Mouse (Mus musculus): ENCODE measurements around the gene Gm49368. TPM values are rescaled to one million over a fixed set of nuclear protein-coding genes. Genes with fewer than 3 reads are reported as not detected.

The Gm49368 gene
- not detected for polyA plus RNA-seq (2014; fragmentation: Illumina TruSeq; extraction: RNeasy Lipid Tissue Mini Kit (QIAGEN cat#74804); ENCODE audit: low read depth, low replicate concordance)

DNA sequence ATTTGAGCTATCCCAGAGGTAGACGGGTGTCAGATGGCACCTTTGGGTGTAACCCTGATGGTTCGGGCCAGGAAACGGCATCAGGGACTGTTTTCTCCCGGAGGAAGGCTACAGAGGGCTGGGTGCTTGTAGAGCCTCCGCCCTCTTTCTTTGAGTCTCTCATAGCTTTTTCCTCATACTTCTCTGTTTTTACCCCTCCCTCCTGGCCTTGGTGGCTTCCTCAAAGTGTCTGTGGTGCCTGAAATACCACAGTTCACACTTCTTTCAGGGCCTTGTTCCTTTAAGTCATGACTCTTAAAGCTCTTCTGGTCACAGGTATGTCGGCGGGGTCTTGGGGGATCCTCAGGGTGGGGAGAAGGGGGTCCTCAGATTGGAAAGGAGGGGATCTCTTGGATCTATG lies at the start of gene Gm49368, which contains the start of gene Itgam:
Gene Gm49368, plus strand, starts transcription at position 228 of the 400 bp plus-strand sequence.
Gene Itgam, plus strand, starts transcription at position 185 of the 400 bp plus-strand sequence.

DNA sequence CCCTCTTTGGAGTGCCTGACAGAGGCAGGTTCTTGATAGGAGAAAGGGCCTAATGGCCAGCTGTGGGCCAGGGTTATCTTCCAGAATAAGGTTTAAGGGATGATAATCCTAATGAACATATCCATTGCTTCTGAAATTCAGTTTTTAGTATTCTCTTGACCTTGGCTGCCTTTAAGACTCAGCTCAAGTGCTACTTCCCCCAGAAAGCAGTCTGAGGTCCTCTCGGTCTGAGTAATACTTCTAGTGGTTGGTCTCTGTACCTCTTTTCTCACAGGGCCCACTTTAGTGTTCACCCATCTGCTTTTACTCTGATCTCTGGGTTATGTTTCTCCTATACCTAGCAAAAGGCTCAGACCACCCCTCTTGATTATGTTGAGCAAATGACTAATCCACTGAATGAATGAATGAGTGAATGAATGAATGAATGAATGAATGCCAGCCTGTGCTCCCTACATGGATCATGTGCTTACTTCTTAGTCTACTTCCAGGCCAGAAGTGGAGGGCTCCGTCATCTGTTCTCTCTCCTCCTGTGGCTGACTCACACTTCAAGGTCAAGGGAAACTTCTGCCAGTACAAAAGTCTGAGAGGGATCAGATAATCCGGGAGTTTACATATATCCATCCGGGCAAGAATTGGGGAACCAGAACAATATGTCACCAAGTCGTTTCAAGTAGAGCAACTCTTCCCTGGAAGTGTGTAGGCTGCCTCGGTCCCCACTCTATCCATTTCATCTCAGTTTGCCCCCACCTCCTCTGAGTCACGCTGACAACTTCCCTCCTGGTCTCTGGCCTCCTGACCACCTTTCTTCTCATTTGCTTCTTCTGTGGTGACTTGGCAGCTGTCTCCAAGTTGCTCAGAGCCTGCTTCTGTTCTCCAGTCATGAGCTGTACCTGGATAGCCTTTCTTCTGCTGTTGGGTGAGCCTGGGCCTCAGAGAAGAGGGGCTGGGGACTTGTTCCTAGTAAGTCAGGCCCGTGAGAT lies 66.5 kb downstream of the Gm49368 start, which contains the start of gene Itgax:
Gene Itgax, plus strand, starts transcription at position 807 of the 980 bp plus-strand sequence.

DNA sequence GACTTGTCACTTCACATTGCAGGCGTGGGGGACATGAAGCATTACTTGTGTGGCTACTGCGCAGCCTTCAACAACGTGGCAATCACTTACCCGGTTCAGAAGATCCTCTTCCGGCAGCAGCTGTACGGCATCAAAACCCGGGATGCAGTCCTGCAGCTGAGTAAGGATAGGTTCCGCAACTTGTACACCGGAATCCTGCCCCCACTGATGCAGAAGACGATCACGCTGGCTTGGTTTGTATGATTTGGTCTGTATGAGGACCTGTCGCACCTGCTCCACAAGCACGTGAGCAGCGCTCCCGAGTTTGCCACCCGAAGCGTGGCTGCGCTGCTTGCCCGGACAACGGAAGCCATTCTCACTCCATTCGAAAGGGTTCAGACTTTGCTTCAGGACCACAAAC lies 91.6 kb downstream of the Gm49368 start, which contains the start of gene Itgad:
Gene Itgad, plus strand, starts transcription at position 301 of the 400 bp plus-strand sequence.

Other genes with a start within 250 kb of the Gm49368 start
- gene Stx4a, start 238.4 kb upstream of the Gm49368 start, polyA plus RNA-seq (2014; fragmentation: Illumina TruSeq; extraction: RNeasy Lipid Tissue Mini Kit (QIAGEN cat#74804); ENCODE audit: low read depth, low replicate concordance) = 17.9 TPM
- 0.60 TPM for gene Stx1b, start 238.1 kb upstream of the Gm49368 start, polyA plus RNA-seq (2014; fragmentation: Illumina TruSeq; extraction: RNeasy Lipid Tissue Mini Kit (QIAGEN cat#74804); ENCODE audit: low read depth, low replicate concordance)
- gene Zfp646, start 186.5 kb upstream of the Gm49368 start, polyA plus RNA-seq (2014; fragmentation: Illumina TruSeq; extraction: RNeasy Lipid Tissue Mini Kit (QIAGEN cat#74804); ENCODE audit: low read depth, low replicate concordance) = 11.1 TPM
- gene Zfp668, start 185.9 kb upstream of the Gm49368 start, polyA plus RNA-seq (2014; fragmentation: Illumina TruSeq; extraction: RNeasy Lipid Tissue Mini Kit (QIAGEN cat#74804); ENCODE audit: low read depth, low replicate concordance) = 1.7 TPM
- gene Prss53, start 171.7 kb upstream of the Gm49368 start, polyA plus RNA-seq (2014; fragmentation: Illumina TruSeq; extraction: RNeasy Lipid Tissue Mini Kit (QIAGEN cat#74804); ENCODE audit: low read depth, low replicate concordance) = not detected
- gene Gm21974, start 167.2 kb upstream of the Gm49368 start, polyA plus RNA-seq (2014; fragmentation: Illumina TruSeq; extraction: RNeasy Lipid Tissue Mini Kit (QIAGEN cat#74804); ENCODE audit: low read depth, low replicate concordance) = not detected
- 26.8 TPM for gene Vkorc1, start 167.1 kb upstream of the Gm49368 start, polyA plus RNA-seq (2014; fragmentation: Illumina TruSeq; extraction: RNeasy Lipid Tissue Mini Kit (QIAGEN cat#74804); ENCODE audit: low read depth, low replicate concordance)
- 2.8 TPM for gene Bckdk, start 158.6 kb upstream of the Gm49368 start, polyA plus RNA-seq (2014; fragmentation: Illumina TruSeq; extraction: RNeasy Lipid Tissue Mini Kit (QIAGEN cat#74804); ENCODE audit: low read depth, low replicate concordance)
- 10.2 TPM for gene Kat8, start 150.2 kb upstream of the Gm49368 start, polyA plus RNA-seq (2014; fragmentation: Illumina TruSeq; extraction: RNeasy Lipid Tissue Mini Kit (QIAGEN cat#74804); ENCODE audit: low read depth, low replicate concordance)
- gene Prss8, start 132.6 kb upstream of the Gm49368 start, polyA plus RNA-seq (2014; fragmentation: Illumina TruSeq; extraction: RNeasy Lipid Tissue Mini Kit (QIAGEN cat#74804); ENCODE audit: low read depth, low replicate concordance) = 1.0 TPM
- not detected for gene Prss36, start 116.0 kb upstream of the Gm49368 start, polyA plus RNA-seq (2014; fragmentation: Illumina TruSeq; extraction: RNeasy Lipid Tissue Mini Kit (QIAGEN cat#74804); ENCODE audit: low read depth, low replicate concordance)
- 788 TPM for gene Fus, start 95.2 kb upstream of the Gm49368 start, polyA plus RNA-seq (2014; fragmentation: Illumina TruSeq; extraction: RNeasy Lipid Tissue Mini Kit (QIAGEN cat#74804); ENCODE audit: low read depth, low replicate concordance)
- gene Pycard, start 68.8 kb upstream of the Gm49368 start, polyA plus RNA-seq (2014; fragmentation: Illumina TruSeq; extraction: RNeasy Lipid Tissue Mini Kit (QIAGEN cat#74804); ENCODE audit: low read depth, low replicate concordance) = 99.2 TPM
- gene Trim72, start 58.7 kb upstream of the Gm49368 start, polyA plus RNA-seq (2014; fragmentation: Illumina TruSeq; extraction: RNeasy Lipid Tissue Mini Kit (QIAGEN cat#74804); ENCODE audit: low read depth, low replicate concordance) = 0.91 TPM
- gene Itgam, start within 50 bp of the Gm49368 start, polyA plus RNA-seq (2014; fragmentation: Illumina TruSeq; extraction: RNeasy Lipid Tissue Mini Kit (QIAGEN cat#74804); ENCODE audit: low read depth, low replicate concordance) = 10.1 TPM
- 2.9 TPM for gene Itgax, start 66.9 kb downstream of the Gm49368 start, polyA plus RNA-seq (2014; fragmentation: Illumina TruSeq; extraction: RNeasy Lipid Tissue Mini Kit (QIAGEN cat#74804); ENCODE audit: low read depth, low replicate concordance)
- gene Itgad, start 91.7 kb downstream of the Gm49368 start, polyA plus RNA-seq (2014; fragmentation: Illumina TruSeq; extraction: RNeasy Lipid Tissue Mini Kit (QIAGEN cat#74804); ENCODE audit: low read depth, low replicate concordance) = not detected
- gene Cox6a2, start 143.7 kb downstream of the Gm49368 start, polyA plus RNA-seq (2014; fragmentation: Illumina TruSeq; extraction: RNeasy Lipid Tissue Mini Kit (QIAGEN cat#74804); ENCODE audit: low read depth, low replicate concordance) = not detected
- 0.22 TPM for gene Armc5, start 174.7 kb downstream of the Gm49368 start, polyA plus RNA-seq (2014; fragmentation: Illumina TruSeq; extraction: RNeasy Lipid Tissue Mini Kit (QIAGEN cat#74804); ENCODE audit: low read depth, low replicate concordance)
- gene 9130023H24Rik, start 175.3 kb downstream of the Gm49368 start, polyA plus RNA-seq (2014; fragmentation: Illumina TruSeq; extraction: RNeasy Lipid Tissue Mini Kit (QIAGEN cat#74804); ENCODE audit: low read depth, low replicate concordance) = 8.0 TPM
- gene Tgfb1i1, start 184.1 kb downstream of the Gm49368 start, polyA plus RNA-seq (2014; fragmentation: Illumina TruSeq; extraction: RNeasy Lipid Tissue Mini Kit (QIAGEN cat#74804); ENCODE audit: low read depth, low replicate concordance) = 12.4 TPM
- not detected for gene Slc5a2, start 203.0 kb downstream of the Gm49368 start, polyA plus RNA-seq (2014; fragmentation: Illumina TruSeq; extraction: RNeasy Lipid Tissue Mini Kit (QIAGEN cat#74804); ENCODE audit: low read depth, low replicate concordance)
- gene BC017158, start 235.5 kb downstream of the Gm49368 start, polyA plus RNA-seq (2014; fragmentation: Illumina TruSeq; extraction: RNeasy Lipid Tissue Mini Kit (QIAGEN cat#74804); ENCODE audit: low read depth, low replicate concordance) = 10.2 TPM